Mouse (Mus musculus) megakaryocyte, embryonic 14.5 days (primary cell): Measurements from ENCODE around the gene Wnt11.

Source experiments
- FLI1 ChIP-seq: IDR thresholded peaks from 2 replicates; pipeline ENCODE4 v1.6.1; 2012; ENCODE audit warnings: low read length, inconsistent platforms, mixed read lengths
- GATA1 ChIP-seq: IDR thresholded peaks from 3 replicates; pipeline ENCODE4 v1.6.1; 2012; ENCODE audit warnings: mixed read lengths, low read length, inconsistent platforms, borderline replicate concordance

GRCm38 (mm10) chr7:98822881-98823280 is 12.0 kb upstream of the Wnt11 start:
- TF ChIP-seq GATA1 (no peak), FLI1 (no peak)
